Mouse (Mus musculus) thymus, postnatal 14 days (tissue): ENCODE results near the gene Sh3pxd2b.

Experiments used
- DNase-seq: peaks from one replicate; pipeline ENCODE4 v3.0.0; 2021

Sh3pxd2b gene

GRCm38 (mm10) chr11:32342770-32343191, 4.8 kb upstream of the Sh3pxd2b start:
- peak; percentile 63 for DNase-seq

- no peak for DNase-seq
Measured at GRCm38 (mm10) chr11:32343350-32343749, 4.3 kb upstream of the Sh3pxd2b start.

GRCm38 (mm10) chr11:32345504-32346297, 1.9 kb upstream of the Sh3pxd2b start:
- DNase-seq, result no peak

GRCm38 (mm10) chr11:32347264-32347606, 385 bp upstream of the Sh3pxd2b start:
- DNase-seq, result no peak

DNA sequence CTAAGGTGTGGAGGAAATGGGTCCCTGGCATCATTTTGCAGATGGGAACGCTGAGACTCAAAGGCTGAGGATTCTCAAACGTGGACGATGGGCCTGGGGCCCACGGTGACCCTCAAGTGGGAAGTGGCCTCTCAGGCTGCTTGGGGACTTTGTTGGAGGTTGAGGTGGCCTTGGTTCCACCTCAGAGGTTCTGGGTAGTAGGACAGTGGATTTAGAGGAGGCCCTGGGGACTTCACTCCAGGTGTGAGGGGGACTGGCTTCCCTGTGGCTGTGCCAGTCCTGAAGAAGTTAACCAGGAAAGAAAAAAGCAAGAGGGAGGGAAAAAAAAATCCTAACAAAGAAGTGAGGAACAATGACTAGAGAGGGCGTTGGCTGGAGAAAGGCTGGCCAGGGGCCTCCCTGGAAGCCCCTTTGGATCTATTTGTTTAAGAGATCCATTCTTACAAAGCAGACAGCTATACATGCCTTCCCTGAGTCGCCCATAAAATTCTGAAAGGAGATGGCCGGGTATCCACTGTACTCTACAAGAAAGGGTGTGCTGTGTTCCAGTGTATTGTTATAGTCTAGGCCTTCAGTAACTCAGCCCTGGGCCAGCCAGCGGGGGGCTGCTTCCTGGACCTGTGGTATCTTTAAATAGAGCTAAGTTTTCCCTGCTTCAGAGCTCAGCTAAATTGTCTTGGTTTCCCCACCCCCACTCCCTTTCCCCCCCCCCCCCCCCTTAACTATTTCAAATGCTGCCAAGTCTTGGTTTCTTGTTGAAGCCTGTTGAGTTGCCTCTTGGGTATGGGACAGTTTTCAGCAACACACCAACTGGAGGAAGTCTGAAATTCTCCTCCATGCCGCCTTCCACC, 1.0 kb downstream of the Sh3pxd2b start:
- DNase-seq, result no peak

- DNase-seq, result no peak
Measured at GRCm38 (mm10) chr11:32349284-32349953, 1.8 kb downstream of the Sh3pxd2b start.

- DNase-seq, result no peak
Measured at GRCm38 (mm10) chr11:32352946-32353345, 5.3 kb downstream of the Sh3pxd2b start.

DNA sequence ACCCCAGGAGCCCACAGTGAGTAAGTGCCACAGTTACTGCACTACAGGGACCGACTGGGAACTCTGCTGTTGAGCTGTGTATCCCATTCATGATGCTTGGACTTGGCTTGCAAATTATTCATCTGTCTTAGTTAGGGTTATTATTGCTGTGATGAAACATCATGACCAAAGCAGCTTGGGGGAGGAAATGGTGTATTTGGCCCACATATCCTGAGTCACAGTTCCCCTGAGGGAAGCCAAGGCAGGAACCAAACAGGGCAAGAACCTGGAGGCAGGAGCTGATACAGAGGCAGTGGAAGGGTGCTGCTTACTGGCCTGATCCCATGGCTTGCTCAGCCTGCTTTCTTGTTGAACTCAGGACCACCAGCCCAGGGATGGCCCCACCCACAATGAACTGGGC, 7.8 kb downstream of the Sh3pxd2b start:
- no peak for DNase-seq

DNA sequence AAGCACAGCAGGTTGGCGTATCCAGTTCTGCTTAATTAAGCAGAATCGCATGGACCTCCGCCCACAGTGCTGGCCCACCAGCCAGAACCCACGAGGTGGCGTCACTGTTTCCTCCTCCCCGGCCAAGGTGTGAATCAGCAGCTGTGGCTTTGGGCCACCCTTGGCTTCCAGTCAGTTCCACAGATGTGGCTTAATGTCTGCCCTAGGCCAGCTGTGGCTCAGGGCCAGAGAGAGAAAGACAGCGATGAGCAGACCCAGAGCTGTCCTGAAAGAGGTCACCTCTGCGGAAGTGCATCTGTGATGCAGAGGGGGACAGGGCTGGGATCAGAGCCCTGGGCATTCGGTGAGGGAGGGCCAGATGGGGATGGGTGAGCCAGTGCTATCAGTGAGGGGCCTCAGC, 10.1 kb downstream of the Sh3pxd2b start:
- DNase-seq, result no peak

- no peak for DNase-seq
Measured at GRCm38 (mm10) chr11:32358399-32358798, 10.8 kb downstream of the Sh3pxd2b start.

GRCm38 (mm10) chr11:32359566-32359965, 11.9 kb downstream of the Sh3pxd2b start:
- no peak for DNase-seq

DNA sequence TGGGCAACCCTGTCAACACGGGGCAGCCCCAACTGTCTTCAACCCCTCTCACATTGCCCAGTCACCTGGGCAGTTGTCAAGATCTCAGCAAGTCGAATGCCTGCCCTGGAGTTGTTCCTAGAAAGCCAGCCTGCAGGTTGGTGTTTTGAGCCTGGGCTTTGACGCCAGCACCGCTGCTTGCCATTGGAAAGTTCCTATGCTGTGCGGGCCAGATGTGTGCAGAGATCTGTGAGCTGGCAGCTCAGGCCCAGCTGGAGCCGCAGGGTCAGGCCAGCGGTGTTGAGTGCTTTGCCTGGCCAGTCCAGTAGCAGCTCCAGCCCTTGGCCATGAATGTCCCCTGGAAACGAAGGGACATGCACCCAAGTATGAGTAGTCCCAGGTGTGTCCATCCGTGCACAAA, 14.2 kb downstream of the Sh3pxd2b start:
- no peak for DNase-seq

GRCm38 (mm10) chr11:32363188-32363587, 15.6 kb downstream of the Sh3pxd2b start:
- no peak for DNase-seq

- DNase-seq, result peak; percentile 17
Measured at GRCm38 (mm10) chr11:32363610-32364220, 16.1 kb downstream of the Sh3pxd2b start.

DNA sequence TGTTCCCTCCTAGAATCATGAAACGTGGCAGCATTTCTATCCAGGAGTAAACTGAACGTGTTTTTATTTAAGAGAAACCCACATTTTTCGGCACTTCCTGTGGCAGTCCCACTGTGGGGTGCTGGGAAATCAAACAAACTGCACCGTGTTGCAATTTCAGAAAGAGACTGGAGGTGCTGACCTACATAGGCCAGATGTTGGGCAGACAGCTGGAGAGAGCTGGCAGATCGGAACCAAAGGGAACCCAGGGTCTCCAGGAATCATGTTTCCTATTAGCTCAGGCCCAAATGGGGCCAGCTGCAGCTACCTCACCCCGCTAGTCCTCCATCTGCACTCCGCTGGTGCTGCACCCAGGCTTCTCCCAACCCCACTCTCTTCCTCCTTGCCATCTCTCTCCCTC, 16.8 kb downstream of the Sh3pxd2b start:
- DNase-seq, result peak; percentile 29

DNA sequence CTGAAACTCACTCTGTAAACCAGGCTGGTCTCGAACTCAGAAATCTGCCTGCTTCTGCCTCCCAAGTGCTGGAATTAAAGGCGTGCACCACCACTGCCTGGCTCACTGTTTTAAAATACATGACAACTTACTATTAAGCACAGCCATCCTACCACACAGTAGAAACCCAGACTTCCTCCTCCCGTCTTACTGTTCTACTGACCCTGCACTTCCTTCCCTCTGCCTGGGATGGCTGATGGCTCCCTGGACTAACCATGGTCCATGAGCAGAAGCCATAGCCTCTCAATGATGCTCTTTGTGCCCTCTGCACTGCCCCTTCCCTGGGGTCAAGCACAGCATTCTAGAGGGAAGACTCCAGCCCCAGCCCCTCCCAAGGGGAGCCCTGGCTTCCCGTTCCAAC, 17.9 kb downstream of the Sh3pxd2b start:
- no peak for DNase-seq

DNA sequence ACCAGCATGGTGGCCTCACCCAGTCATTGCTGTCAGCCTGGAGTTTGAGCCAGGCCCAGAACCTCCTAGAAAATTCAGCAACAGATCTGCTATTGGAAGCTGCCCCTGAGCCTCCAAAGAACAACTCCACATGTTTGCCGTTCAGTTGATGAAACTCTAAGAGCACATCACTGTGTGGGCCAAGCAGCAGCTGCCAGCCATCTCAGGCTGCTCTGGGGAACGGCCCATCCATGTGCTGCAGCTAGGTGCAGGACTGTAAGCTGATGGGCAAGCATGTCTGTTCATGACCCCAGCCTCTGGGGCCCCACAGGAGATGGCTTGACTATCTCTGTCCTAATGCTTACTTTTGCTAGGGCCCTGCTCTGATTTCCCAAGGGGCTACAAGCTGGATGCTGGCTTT, 19.4 kb downstream of the Sh3pxd2b start:
- no peak for DNase-seq

DNA sequence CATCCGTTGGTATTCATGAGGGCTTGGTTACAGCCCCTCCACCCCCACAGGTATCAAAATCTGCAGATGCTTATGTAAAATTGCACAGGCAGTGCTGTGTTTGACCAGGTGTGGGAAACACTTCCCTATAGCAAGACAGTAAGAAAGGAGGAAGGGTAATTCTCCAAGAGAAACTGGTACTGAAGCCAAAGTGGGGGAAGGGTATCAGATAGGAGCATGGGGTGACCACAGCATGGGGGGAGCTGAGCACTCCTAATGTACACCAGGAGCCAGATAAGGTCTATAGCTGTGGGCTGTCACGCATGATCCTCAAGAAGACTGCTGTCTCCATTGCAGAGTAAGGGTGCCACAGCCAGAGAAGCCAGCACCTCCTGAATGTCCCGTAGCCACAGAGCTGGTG, 21.4 kb downstream of the Sh3pxd2b start:
- DNase-seq, result no peak

DNA sequence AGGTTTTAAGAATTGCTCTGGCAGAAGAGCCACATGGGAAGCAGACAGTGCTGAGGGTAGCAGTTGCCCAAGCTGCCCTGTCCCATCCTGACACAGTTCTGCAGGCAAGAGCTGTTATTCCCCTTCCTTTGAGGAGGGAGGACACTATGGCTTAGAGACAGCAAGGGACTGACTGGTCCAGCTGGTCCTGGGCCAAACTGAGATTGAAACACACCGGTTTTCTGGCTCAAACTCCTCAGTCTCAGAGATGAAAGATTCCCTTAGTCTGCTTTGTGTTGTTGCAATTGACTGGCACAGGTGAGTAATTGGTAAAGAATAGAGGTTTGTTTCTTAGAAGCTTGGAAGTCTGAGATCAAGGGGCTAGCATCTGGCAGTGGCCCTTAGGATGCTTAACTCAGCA, 23.3 kb downstream of the Sh3pxd2b start:
- no peak for DNase-seq

DNA sequence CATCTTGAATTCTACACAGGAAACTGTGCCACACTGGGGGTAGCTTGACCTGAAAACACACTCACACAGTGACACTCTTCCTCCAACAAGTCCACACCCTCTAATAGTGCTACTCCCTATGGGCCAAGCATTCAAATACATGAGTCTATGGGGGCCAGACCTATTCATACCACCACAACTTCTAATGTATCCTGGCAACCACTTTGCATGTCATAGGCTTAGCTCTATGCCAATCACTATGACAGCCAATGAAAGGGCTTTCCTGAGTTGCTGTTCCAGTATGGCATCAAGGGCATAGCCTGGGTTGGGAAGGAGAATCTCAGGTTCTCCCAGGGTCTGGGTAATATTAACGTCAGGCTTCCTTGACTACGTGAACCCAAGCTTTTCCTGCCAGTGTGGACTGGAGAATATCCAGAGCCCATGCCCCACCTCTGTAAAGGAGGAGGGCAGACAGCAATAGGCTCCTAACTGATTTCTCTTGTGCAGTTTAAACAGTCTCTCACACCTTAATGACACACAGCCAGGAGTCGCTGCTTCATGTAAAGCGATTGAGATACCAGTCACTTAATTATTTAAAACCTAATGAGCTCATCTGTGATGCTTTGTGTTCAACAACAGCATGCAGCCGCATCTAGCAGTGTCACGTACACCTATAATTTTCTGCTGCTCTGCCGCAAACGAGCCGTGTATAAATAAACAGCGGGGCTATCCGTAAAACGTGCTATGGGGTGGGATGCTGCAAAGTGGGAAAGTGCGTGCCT, 25.8 kb downstream of the Sh3pxd2b start:
- DNase-seq, result no peak

- no peak for DNase-seq
Measured at GRCm38 (mm10) chr11:32374027-32374589, 26.5 kb downstream of the Sh3pxd2b start.

- DNase-seq, result peak; percentile 6
Measured at GRCm38 (mm10) chr11:32375104-32375535, 27.5 kb downstream of the Sh3pxd2b start.
